Mouse (Mus musculus) heart, postnatal 25 days (tissue): Measurements from ENCODE around the gene Itprip. TPM values are rescaled to one million over a fixed set of nuclear protein-coding genes. Genes with fewer than 3 reads are reported as not detected.

Experiments used
- DNase-seq: peaks from one replicate; pipeline ENCODE4 v3.0.0; 2022; ENCODE audit warnings: low spot score
- intact Hi-C: fragments of 180-260 bp; cut with DNase I; formaldehyde crosslinking; loops from one replicate; pipeline ENCODE4 v1.15.1; 2025
- total RNA-seq, 2 experiments: library from RNA; stranded (reverse); gene quantifications; 2 replicates each; pipeline ENCODE4 v1.2.3; 2021

Gene Itprip
- total RNA-seq, 2 experiments from 2014 or later, result 9.0 to 9.9 TPM

DNA sequence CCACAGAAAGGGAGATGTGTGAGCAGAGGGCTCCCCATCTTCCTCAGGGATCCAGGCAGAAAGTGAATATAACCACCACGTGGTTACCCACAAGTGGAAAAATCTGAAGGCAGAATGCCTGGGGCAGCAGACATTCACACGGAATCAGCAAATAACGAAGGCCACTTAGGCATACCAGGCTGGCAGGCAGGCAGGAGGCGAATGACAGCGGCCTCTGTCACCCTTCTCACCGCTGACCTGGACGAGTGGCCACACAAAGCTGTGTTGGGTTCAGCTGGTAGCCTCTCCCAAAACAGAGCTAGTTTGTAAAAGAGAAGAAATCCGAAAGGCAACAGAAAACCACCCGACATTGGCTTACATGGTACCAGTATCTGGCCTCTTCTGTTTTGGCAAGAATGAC, 1.1 kb downstream of the Itprip start:
- intact Hi-C loops, result no loop called here
- DNase-seq, result no peak

DNA sequence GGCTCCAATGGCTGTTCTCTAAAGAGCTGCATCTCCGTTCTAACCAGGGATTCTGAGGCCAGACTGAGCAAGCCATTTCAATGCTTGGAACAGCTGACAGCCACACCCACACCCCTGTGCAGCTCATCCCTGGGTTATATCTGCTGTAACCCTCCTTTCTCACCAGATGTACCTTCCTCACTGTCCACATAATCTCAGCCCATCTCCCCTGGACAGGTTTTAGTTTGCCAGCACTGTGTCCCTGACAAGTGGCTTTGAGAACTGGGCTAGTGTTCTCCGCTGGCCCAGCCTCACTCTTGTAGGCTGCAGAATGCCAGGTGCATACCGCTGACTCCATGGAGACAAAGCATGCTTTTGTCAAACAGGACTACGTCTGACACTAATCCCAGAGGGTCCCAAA, 1.7 kb downstream of the Itprip start:
- intact Hi-C loops, result no loop called here
- no peak for DNase-seq

DNA sequence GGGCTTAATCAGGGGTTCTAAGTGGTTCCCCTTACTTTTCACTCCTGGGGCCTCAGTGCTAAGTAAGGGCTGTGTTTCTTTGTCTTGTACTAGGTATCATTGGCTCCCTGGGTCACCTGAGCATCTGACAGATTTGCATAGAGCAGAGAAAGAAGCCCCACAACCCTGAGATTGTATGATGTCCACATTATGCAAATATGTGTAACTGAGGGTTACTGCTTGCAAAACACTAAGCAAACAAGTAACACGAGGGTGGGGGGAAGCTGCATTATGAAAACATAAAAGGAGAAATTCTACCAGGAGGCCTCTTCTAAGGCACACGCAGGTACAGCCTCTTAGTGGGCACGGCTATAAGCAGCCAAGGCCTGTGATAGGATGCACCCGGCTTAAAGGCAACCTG, 3.8 kb downstream of the Itprip start:
- intact Hi-C loops, result no loop called here
- no peak for DNase-seq

DNA sequence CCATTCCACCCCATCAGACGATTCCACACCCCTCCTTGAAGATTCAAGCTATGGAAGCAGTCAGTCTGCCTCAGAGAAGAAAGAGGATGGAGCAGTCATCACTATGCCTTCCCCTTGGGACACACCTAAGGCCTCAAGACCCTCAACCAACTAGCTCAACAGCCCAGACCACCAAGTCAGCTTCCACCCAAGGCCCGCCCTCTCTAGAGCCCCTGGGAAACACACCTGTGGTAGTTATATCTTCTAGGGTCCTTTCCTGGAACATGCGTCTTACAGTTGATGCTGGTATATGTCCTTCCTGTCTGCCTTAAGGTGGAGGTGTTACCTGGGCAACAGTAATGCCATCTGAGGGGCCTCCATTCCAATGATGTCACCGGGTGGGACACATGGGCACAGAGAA, 4.9 kb downstream of the Itprip start:
- intact Hi-C loops, result no loop called here

DNA sequence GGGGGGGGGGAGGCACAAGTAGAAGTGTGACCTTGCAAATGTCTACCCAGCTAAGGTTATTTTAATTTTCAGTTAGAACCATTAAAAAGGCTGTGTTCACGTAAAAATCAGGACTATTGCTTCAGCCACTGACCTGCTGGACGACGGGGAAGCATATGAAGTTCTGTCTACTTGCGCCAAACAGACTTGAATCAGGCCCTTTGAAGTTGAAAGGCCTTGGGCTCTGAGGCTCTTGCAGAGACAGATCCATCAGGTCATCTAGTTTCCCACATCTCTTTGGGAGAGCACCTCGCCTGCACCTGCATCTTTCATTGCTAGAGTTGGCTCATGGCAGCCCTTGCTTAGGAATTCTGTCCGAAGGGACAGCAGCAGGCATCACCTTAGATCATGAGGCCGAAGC, 5.8 kb downstream of the Itprip start:
- intact Hi-C loops, result no loop called here
- DNase-seq, result no peak

More for the DNA sequence above, 4.9 kb downstream of the Itprip start:
- DNase-seq, result no peak

DNA sequence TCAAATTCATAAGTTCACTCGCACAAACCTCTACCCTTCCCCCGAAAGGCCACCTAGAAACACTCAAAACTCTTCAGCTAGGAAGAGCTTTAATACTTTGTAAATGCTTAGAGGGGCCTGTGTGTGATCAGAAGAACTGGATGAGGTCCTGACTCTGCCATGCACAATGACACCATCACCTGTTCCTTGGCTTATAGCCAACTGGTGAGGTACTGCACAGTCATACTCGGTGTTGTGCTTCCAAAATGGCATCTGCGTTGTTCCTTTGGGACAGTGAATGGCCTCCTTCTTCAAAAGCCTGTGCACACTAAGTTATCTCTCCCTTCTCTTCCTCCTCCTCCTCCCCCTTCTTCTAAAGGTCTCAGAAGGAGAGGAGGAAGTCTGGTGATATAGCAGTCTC, 8.3 kb downstream of the Itprip start:
- DNase-seq, result no peak

DNA sequence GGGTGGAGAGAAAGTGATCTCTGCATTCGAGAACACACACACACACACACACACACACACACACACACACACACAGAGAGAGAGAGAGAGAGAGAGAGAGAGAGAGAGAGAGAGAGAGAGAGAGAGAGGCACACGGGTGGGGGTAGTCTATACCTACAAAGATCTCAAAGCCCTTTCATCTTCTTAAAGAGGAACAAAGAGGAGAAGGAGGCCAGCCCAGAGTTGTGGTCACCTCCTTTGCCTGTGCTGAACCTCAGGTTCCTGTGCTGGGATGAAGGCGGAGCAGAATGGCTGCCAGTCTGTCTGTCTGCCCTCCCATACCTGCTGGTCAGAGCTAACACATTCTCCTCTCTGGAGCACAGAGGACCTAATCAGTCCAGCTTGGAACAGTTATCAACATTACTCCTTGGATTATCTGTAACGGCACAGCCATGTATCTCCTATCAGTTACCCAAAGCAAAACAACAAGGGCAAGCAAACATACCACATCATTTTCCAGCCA, 8.9 kb downstream of the Itprip start:
- intact Hi-C loops, result no loop called here
- DNase-seq, result no peak

More for the DNA sequence above, 8.3 kb downstream of the Itprip start:
- intact Hi-C loops, result no loop called here

DNA sequence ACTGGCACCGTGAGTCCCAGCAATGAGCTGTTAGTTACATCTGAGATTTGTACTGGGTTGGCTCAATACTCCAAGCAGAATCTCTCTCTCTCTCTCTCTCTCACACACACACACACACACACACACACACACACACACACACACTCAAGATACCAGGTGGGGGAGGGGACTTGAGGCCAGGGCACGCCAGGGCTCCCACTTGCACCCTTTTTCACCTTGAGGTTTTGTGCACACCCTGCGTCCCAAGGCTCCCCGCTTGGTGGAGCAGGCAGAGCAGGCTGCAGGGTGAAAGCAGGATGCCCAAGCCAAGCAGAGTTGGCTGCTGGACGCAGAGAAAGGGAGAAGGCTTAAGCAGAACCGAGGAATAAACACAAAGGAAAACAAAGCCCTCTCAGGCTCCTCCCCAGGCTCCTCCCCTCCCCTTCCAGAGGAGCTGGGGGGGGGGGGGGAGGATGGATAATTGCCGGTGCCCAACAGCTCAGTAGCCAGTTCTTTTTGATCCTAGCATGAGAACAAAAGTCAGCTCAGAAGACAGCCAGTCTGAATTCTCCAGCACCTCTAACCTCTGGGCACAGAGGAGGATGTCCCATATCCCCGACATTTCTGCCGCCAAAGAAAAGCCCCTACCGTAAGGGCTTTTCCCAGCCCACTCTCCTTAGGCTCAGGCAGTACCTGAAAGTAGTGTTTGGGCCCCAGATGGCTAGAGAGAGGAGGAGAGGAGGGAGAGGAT, 9.5 kb downstream of the Itprip start:
- no peak for DNase-seq
- intact Hi-C loops, result loop anchor here (2.0 kb wide), 1 partner anchor 17 kb away; no protein-coding TSS in a partner anchor

DNA sequence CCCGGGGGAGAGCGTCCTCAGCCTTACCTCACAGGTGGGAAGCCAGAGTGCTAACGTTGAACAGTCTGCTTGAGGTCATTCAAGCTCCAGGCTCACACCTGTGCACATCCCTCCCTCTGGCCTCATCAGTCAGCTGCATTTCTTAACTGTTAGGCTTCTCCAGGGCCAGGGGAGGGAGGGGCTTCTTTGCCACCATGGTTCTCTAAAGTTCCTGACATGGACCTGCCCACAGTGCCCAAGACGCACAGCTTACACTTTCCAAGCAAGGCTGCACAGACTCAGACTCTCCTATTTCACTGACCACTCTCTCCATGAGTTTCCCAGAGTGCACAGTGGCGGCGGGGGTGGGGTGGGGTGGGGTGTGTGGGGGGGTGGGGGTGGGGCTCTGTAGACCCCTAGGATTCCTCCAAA, 10.1 kb downstream of the Itprip start:
- DNase-seq, result no peak
- intact Hi-C loops, result loop anchor here (2.0 kb wide), 1 partner anchor 16 kb away; no protein-coding TSS in a partner anchor

DNA sequence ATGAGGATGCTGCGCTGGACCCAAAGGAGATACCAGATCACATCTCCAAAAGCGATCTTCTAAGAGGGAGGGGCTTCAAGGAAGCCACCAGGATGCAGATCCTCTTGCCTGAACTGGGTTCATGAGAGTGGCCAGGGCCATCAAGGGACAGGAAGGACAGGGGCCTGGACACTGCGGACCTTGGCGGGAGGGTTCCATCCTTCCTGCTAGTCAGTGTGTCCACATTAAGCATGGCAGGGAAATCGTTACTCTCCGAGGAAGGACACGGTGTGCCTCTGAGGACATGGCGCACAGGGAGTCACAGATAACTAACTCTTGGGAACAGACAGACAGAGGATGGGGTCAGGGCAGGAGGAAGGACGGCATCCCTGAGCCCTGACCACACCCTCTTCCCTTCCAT, 11.5 kb downstream of the Itprip start:
- DNase-seq, result no peak
- intact Hi-C loops, result no loop called here

DNA sequence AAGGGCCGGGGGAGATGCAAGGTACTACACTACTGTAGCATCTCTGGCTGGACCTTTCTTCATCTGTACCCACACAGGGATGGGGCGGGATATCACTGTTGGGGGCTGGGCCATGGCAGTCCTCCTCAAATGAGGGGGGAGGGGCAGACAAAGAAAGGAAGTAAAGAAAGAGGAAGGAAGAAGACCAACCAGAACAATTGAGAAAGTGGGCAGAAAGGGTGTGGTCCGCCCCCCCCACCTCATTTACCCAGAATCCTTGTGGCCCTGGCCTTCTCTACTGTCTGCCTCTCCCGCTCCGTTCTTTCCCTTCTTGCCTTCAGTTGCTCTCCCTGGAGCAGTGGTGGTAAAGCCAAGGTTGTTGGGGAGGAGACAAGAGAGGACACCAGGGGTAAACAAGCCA, 13.5 kb downstream of the Itprip start:
- intact Hi-C loops, result no loop called here
- no peak for DNase-seq

DNA sequence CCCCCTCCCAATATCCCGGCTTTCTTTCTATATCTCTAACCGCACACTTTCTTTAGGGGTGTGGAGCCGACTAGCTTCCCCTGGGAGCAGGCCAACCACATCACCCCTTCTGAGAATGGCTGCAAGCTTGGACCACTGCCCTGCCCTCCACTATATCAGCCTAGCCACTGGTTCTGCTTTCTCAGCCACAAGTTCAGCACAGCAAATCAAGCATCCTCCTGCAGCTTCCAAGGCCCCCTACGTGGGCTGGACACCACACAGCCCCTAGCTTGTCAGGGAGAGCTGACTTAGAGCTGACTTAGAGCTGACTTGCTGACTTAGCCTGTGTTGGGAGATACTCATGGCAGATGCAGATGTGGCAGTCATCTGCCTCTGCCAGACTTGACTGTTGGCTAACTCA, 14.0 kb downstream of the Itprip start:
- intact Hi-C loops, result no loop called here

DNA sequence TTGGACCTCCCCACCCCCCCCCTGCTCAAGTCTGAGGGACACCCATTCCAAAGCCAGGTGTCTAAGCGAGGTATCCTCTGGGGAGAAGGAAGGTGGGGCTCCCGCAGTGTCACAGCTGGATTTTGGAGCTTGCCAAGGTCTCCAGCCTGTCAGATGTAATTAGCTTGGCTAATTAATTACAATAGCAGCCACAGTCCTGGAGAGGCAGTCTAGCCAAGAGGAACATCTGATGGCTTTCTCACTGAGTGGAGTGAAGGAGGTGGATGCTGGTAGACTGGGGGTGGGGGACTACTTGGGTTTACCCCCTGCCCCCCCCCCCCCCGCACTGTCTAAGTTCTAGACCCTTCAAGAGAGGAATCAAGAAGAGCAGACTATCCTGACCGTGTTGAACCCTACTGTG, 15.4 kb downstream of the Itprip start:
- DNase-seq, result no peak
- intact Hi-C loops, result no loop called here

More for the DNA sequence above, 14.0 kb downstream of the Itprip start:
- DNase-seq, result no peak

DNA sequence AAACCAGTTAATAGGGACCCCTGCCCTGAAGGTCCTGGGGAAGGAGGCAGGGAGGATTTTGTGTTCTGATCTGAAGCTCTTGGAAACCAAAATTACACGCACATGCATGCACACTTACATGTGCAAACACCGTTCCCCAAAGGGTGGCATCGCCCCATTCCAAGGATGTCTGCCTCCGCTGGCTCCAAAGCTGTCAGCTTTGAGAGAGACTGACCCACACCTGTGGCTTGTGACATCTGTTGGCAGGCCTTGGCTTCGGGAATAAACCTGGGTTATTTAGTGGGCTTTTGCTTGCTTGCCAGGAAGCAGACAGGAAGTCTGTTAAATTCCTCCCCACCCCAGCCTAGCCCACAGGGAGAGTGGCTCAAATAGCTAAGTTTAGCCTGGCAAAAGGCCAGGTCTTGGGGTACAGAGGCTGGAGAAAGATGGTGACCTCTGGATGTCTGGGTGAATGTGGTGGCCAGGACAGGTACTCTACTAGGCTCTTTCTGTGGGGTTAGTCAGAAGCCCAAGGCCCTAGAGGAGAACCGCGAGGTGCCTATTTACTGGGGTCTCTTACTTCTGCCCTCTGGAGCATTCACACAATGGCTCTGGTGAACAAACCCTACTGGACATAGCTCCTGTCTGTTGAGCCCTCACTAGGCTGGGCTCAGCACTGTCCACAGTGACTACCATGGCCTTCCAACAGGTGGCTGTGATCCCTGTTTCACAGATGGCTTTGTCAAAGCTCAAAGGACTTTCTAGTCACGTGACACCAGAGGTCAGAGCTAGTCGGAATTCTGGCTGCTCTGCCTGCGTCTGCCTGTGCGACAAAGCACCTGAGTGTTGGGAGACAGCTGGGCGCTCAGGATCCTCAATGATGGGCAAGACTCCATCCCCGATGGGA, 16.5 kb downstream of the Itprip start:
- intact Hi-C loops, result no loop called here
- no peak for DNase-seq

DNA sequence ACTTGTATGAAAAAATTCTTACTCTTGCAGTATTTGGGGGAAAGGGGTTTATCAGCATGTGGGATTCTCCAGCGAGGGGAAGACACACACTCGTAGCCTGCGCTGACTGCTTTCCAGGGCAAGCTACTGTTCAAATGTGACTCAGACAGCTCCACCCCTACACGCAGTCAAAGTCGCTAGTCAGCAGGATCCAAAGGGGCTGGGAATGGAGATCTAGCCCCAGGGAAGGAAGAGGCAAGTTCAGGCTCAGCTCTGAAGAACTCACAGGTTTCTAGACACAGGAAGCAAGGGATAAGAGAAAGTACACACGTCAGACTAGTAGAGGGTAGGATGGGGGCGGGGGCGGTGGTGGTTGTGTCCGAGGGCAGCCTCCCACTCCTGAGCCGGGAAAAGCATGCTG, 18.5 kb downstream of the Itprip start:
- no peak for DNase-seq
- intact Hi-C loops, result no loop called here

DNA sequence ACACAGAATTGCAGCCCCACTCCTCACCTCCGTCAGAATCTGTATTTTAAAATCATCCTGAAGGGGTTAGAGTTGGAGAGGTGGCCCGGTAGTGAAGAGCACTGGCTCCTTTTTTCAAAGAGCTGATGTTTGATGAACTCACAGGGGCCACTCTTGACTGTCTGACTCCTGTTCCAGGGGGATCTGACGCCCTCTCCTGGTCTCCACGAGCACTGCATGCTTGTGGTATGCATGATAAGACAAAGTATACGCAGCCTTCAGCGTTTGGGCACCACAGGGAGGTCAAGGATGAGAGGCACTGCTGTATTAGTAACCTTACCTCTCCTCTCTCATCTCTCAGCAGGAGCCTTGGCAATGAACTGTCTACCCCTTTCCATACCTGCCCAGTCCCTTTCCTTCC, 19.1 kb downstream of the Itprip start:
- intact Hi-C loops, result no loop called here
- no peak for DNase-seq

DNA sequence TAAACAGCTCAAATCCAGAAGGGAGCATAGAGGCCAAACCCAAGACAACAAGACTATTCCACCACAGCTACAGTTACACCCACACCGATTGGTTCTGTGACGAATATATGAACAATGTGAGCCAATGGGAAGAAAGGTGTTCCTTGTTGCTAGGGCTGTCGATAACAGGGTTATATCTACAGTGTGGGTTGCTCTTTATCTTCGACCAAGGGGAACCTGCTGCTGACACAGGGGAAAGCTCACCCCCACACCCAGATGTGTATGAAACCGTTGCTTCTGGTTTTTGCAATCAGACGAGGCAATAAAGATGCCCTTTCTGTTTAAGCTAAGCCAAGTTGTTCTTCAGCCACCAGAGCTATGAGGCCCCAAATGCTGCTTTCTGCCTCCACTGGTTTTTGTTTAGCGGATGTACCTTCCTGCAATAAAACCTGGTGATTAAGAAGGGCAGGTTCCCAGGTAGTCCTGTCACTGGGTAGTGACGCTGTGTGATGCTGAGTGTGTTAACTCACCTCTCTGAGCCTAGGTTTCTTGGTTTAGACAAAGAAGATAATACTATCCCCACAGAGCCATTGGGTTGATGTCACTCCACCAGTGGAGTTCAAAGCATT, 20.5 kb downstream of the Itprip start:
- no peak for DNase-seq
- intact Hi-C loops, result no loop called here

DNA sequence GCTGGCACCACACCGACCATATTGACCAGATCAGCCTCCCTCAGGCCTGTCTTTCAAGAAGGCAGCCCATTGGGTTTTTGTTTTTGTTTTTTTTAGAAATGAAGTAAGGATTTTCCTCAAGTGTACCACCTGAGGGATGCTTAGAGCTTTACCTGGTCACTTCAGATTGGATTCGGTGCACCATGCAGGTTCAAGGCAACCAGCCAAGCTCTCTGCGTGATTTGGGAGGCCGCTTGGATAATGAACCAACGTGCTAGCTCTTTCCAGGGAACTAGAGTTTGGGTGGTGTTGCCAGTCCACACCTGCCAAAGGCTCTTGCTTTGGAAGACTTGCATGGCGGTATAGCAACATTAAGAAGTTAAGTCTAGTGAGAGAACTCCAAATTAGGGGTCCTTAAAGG, 26.0 kb downstream of the Itprip start:
- intact Hi-C loops, result loop anchor here (2.0 kb wide), 1 partner anchor 16 kb away; no protein-coding TSS in a partner anchor
- no peak for DNase-seq

DNA sequence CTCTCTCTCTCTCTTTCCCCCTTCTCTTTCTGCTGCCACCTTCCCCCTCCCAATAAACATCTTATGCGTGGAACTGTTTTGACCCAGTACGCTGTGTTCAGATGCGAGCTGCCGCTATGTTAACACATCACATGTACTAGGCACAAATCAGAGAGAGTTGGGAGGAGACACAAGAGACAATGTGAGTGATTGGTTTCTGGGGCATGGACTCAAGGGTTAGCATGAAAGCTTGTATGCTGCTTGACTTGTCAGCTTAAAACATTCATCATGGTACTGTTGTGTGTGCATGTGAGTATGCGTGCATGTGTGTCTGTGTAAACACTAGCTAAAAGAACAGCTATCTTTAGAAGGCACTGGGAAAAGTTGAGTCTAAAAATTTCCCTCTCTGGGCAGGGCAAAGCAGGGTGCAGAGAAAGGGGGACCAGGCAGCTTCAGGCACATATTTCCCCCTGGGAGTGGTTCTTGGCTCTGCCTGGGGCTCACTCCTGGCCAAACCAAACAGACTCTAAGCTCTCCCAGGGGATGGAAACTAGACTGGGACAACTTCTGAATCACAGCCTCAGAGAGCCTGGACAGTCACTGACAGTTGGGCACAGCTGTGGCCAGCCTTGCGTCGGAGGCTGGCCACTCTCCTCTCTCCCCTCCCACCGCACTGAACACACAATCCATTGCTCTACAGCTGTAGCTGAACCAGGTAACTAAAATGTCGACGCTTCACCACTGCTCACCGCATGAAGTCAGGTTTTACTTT, 27.4 kb downstream of the Itprip start:
- intact Hi-C loops, result loop anchor here (2.0 kb wide), 1 partner anchor 17 kb away; no protein-coding TSS in a partner anchor
- peak; percentile 61 for DNase-seq
